Mouse (Mus musculus) gastrocnemius, adult 2 months (tissue): ENCODE results near the gene Smpx. TPM values are rescaled to one million over a fixed set of nuclear protein-coding genes. Genes with fewer than 3 reads are reported as not detected.

Experiments
- DNase-seq: peaks from one replicate; pipeline ENCODE4 v3.0.0; 2022
- H3K27ac ChIP-seq: fragments of 200-600 bp; 2 replicates; pipeline ENCODE4 v1.8.1; 2022; ENCODE audit warnings: mild to moderate bottlenecking
- H3K4me3 ChIP-seq: fragments of 200-600 bp; 2 replicates; pipeline ENCODE4 v1.8.1; 2022; ENCODE audit warnings: mild to moderate bottlenecking, moderate library complexity
- CTCF ChIP-seq: fragments of 200-600 bp; IDR thresholded peaks from 2 replicates; pipeline ENCODE4 v1.8.1; 2022; ENCODE audit warnings: antibody characterized with exemption, mild to moderate bottlenecking, moderate library complexity
- intact Hi-C: fragments of 180-260 bp; cut with DNase I; formaldehyde crosslinking; loops from one replicate; pipeline ENCODE4 v1.15.1; 2025
- total RNA-seq, 2 experiments: library from RNA; stranded (reverse); gene quantifications; 2 replicates each; pipeline ENCODE4 v1.2.3; 2021

The Smpx gene
- total RNA-seq, 2 experiments from 2014 or later = 324 to 381 TPM

- intact Hi-C loops = loop anchor here (5.0 to 10.0 kb wide), 2 partner anchors 213 to 1191 kb away; no protein-coding TSS in a partner anchor
- DNase-seq = peak; percentile 71
- peak; percentile 74 for TF ChIP-seq CTCF
- Histone ChIP-seq H3K27ac (peak overlapping the region; percentile 54), H3K4me3 (peak overlapping the region; percentile 48)
Measured at GRCm38 (mm10) chrX:157731658-157732314, 33.1 kb downstream of the Smpx start.

GRCm38 (mm10) chrX:157732346-157732745 is 33.6 kb downstream of the Smpx start:
- no peak for TF ChIP-seq CTCF
- Histone ChIP-seq H3K4me3 (peak overlapping the region; percentile 48), H3K27ac (peak overlapping the region; percentile 54)
- DNase-seq = no peak
- intact Hi-C loops = loop anchor here (5.0 to 10.0 kb wide), 2 partner anchors 212 to 1190 kb away; no protein-coding TSS in a partner anchor

- Histone ChIP-seq H3K27ac (peak overlapping the region; percentile 51; the same call in 1 of the 2 replicates), H3K4me3 (no peak overlapping the region)
- intact Hi-C loops = loop anchor here (5.0 to 10.0 kb wide), 2 partner anchors 211 to 1188 kb away; no protein-coding TSS in a partner anchor
- no peak for DNase-seq
- no peak for TF ChIP-seq CTCF
Measured at GRCm38 (mm10) chrX:157733836-157734235, 35.1 kb downstream of the Smpx start.

- TF ChIP-seq CTCF = no peak
- H3K27ac ChIP-seq = peak overlapping the region; percentile 51; the same call in 1 of the 2 replicates
- intact Hi-C loops = loop anchor here (5.0 to 10.0 kb wide), 2 partner anchors 210 to 1188 kb away; no protein-coding TSS in a partner anchor
- no peak for DNase-seq
- H3K4me3 ChIP-seq = no peak overlapping the region
Measured at GRCm38 (mm10) chrX:157734341-157734740, 35.6 kb downstream of the Smpx start.

GRCm38 (mm10) chrX:157747815-157748544 is 49.3 kb downstream of the Smpx start:
- TF ChIP-seq CTCF = no peak
- Histone ChIP-seq H3K27ac (peak overlapping the region; percentile 83), H3K4me3 (no peak overlapping the region)
- peak; percentile 23 for DNase-seq
- intact Hi-C loops = loop anchor here (5.0 kb wide), 1 partner anchor 69 kb away; the partner anchor contains the start of gene Klhl34

- Histone ChIP-seq H3K4me3 (no peak overlapping the region), H3K27ac (no peak overlapping the region)
- no peak for TF ChIP-seq CTCF
- DNase-seq = no peak
- intact Hi-C loops = no loop called here
Measured at GRCm38 (mm10) chrX:157754559-157754958, 55.8 kb downstream of the Smpx start.

- DNase-seq = no peak
- Histone ChIP-seq H3K4me3 (no peak overlapping the region), H3K27ac (no peak overlapping the region)
- intact Hi-C loops = no loop called here
- TF ChIP-seq CTCF = no peak
Measured at GRCm38 (mm10) chrX:157762542-157762941, 63.8 kb downstream of the Smpx start.

GRCm38 (mm10) chrX:157801669-157802068 is 103.0 kb downstream of the Smpx start:
- no peak for TF ChIP-seq CTCF

More at GRCm38 (mm10) chrX:157801669-157802068, 103.0 kb downstream of the Smpx start:
- Histone ChIP-seq H3K27ac (no peak overlapping the region), H3K4me3 (no peak overlapping the region)
- DNase-seq = no peak
- intact Hi-C loops = no loop called here

Other genes starting within 250 kb of the Smpx start
- 10 to 100 TPM; 39.0 to 87.5 TPM for gene Sms, start 206.6 kb upstream of the Smpx start, total RNA-seq
- 1 to 10 TPM in 1 of 2 experiments, under 1 TPM in 1; 0.92 to 1.1 TPM for gene Yy2, start 129.9 kb upstream of the Smpx start, total RNA-seq
- 10 to 100 TPM; 14.0 to 15.5 TPM for gene Mbtps2, start 100.2 kb upstream of the Smpx start, total RNA-seq
- 10 to 100 TPM; 12.1 to 33.3 TPM for gene Klhl34, start 119.5 kb downstream of the Smpx start, total RNA-seq